Mouse (Mus musculus) neural tube, embryonic 11.5 days (tissue): Measurements from ENCODE around the gene Cnksr3. TPM values are rescaled to one million over a fixed set of nuclear protein-coding genes. Genes with fewer than 3 reads are reported as not detected.

ENCODE experiments used
- ATAC-seq: fragments of 200-750 bp; cut with Nextera tagmentation; 2 replicates; pipeline ENCODE4 v1.8.0; 2017; ENCODE audit warnings: moderate number of reproducible peaks, mild to moderate bottlenecking, moderate TSS enrichment, moderate library complexity; ENCODE audit not compliant: insufficient read depth, low FRiP score, low TSS enrichment
- DNase-seq: peaks from one replicate; pipeline ENCODE4 v3.0.0-alpha.2; 2015; ENCODE audit warnings: low spot score
- H3K27ac ChIP-seq: fragments of 300-500 bp; sonication (generic); 2 replicates; pipeline ENCODE4 v1.5.1; 2014; ENCODE audit warnings: low read depth, mild to moderate bottlenecking, low read length
- H3K27me3 ChIP-seq: fragments of 300-500 bp; sonication (generic); 2 replicates; pipeline ENCODE4 v1.6.1; 2014; ENCODE audit warnings: mild to moderate bottlenecking, low read length, mixed read lengths; ENCODE audit not compliant: control insufficient read depth, insufficient read depth
- H3K36me3 ChIP-seq: fragments of 300-500 bp; sonication (generic); 2 replicates; pipeline ENCODE4 v1.6.1; 2014; ENCODE audit warnings: mild to moderate bottlenecking, low read length, moderate library complexity, mixed read lengths; ENCODE audit not compliant: control insufficient read depth, insufficient read depth
- H3K4me1 ChIP-seq: fragments of 300-500 bp; sonication (generic); 2 replicates; pipeline ENCODE4 v1.6.1; 2014; ENCODE audit warnings: low read length, mixed read lengths; ENCODE audit not compliant: control insufficient read depth, insufficient read depth
- H3K4me2 ChIP-seq: fragments of 300-500 bp; sonication (generic); 2 replicates; pipeline ENCODE4 v1.6.1; 2014; ENCODE audit warnings: low read depth, mild to moderate bottlenecking, moderate library complexity
- H3K4me3 ChIP-seq: fragments of 300-500 bp; sonication (generic); 2 replicates; pipeline ENCODE4 v1.5.1; 2014; ENCODE audit warnings: low read depth, low read length
- H3K9ac ChIP-seq: fragments of 300-500 bp; sonication (generic); 2 replicates; pipeline ENCODE4 v1.6.1; 2014; ENCODE audit warnings: mild to moderate bottlenecking, low read length
- H3K9me3 ChIP-seq: fragments of 300-500 bp; sonication (generic); 2 replicates; pipeline ENCODE4 v1.6.1; 2016; ENCODE audit warnings: low read length; ENCODE audit not compliant: control insufficient read depth
- WGBS: fragments of 180-500 bp; shearing (Covaris S2); extraction: QIAGEN DNeasy Blood & Tissue Kit; methylation state at CpG from one replicate; pipeline ENCODE4 v1.1.7; 2014; 5-methylcytosine and 5-hydroxymethylcytosine counted together
- polyA plus RNA-seq: library from polyadenylated mRNA; unstranded; fragments of >200 nt; fragmentation: Nextera tagmentation; extraction: Ambion mirVana; gene quantifications from 2 replicates; pipeline ENCODE4 v1.2.1, GENCODE M21; 2014

The Cnksr3 gene
- polyA plus RNA-seq, 1 experiment from 2014 or later, result 8.1 TPM

DNA sequence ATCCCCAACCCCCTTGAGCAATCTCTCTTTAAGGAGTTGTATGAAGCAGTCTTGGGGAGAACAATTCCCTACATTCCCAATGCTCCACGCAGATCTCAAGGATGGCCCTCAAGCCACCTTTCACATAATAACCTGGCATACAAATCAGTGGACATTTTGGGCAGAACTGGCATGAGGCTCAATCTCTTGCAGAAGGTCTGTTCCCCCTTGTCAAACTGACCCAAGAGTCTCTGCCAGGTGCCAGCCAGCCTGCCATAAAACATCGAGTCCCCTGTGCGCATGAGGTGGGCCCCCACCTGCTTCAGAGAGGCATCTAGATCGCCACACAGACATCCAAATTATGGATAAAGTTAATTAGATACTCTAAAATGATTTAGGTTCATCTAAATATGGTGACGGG lies 25.0 kb downstream of the Cnksr3 start:
- H3K4me2 ChIP-seq, result no peak overlapping the region
- H3K4me3 ChIP-seq, result no peak overlapping the region
- DNase-seq (no peak), ATAC-seq (no peak)
- 0 out of 2 replicates have a peak, but pooled peaks cover 4% of the 10 kb centered on the region for H3K4me1 ChIP-seq
- WGBS, result 88% methylated on average over 5 of the region's 5 CpGs
- H3K27me3 ChIP-seq, result no peaks in the 10 kb centered on the region
- H3K27ac ChIP-seq, result no peak overlapping the region
- H3K9ac ChIP-seq, result no peak overlapping the region
- no peaks in the 10 kb centered on the region for H3K9me3 ChIP-seq
- H3K36me3 ChIP-seq, result no peaks in the 10 kb centered on the region

DNA sequence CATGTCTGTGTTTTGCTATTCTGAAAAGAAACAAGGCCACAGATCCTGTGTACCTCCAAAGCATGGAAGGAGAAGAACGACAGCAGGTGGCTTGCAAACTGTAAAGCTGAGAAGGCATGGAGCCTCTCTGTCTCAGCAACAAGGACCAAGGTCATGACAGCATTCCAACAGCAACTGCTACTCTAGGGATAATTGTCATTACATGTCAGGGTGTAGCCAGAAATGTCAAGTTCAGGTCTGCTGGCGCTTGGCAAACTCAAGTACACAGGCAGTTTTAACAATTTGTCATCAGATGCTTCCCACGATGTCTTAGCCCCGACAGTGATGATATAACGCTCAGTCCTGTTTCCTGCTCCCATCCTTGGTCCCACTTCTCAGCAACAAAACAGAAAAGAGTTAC lies 26.0 kb downstream of the Cnksr3 start:
- H3K36me3 ChIP-seq, result no peaks in the 10 kb centered on the region
- no peak overlapping the region for H3K4me3 ChIP-seq
- no peaks in the 10 kb centered on the region for H3K27me3 ChIP-seq
- ATAC-seq, result no peak
- H3K9me3 ChIP-seq, result no peaks in the 10 kb centered on the region
- H3K4me2 ChIP-seq, result no peak overlapping the region
- H3K27ac ChIP-seq, result no peak overlapping the region
- no peak for DNase-seq
- H3K4me1 ChIP-seq, result 0 out of 2 replicates have a peak, but pooled peaks cover 4% of the 10 kb centered on the region
- no peak overlapping the region for H3K9ac ChIP-seq
- WGBS, result 85% methylated on average over 5 of the region's 5 CpGs

DNA sequence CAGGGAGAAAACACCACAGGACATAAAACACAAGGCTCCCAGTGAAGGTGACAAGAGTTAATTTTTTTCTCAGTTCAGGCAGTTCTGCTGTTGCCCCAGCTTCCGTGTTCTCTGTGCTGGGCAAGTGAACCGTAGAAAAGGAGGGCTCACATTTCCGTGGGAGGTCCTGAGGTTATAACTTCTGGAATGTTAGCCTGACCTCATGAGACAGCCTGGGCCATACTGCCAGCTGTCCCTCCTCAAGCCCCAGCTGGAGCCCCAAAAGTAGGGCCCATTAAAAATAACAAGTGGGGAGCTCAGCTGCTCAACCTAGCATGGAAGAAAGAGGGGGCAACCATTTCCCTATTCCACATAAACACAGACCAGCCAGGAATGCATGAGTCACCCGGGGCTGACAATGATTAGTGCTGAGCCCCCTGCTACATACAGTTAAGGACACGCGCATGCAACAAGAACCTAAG lies 28.8 kb downstream of the Cnksr3 start:
- Histone ChIP-seq H3K4me1 (0 out of 2 replicates have a peak, but pooled peaks cover 4% of the 10 kb centered on the region), H3K9me3 (no peaks in the 10 kb centered on the region), H3K4me2 (no peak overlapping the region), H3K4me3 (no peak overlapping the region), H3K36me3 (no peaks in the 10 kb centered on the region), H3K27ac (0 out of 2 replicates have a peak overlapping the region, but pooled peaks have one; percentile 49), H3K27me3 (no peaks in the 10 kb centered on the region), H3K9ac (no peak overlapping the region)
- 33% methylated on average over 6 of the region's 6 CpGs for WGBS
- DNase-seq (peak; percentile 35), ATAC-seq (peak; percentile 39; the same call in 1 of the 2 replicates)

GRCm38 (mm10) chr10:7182555-7183170 lies 29.4 kb downstream of the Cnksr3 start:
- WGBS, result 55% methylated on average over 12 of the region's 12 CpGs
- no peak for DNase-seq
- 0 out of 2 replicates have a peak, but pooled peaks cover 4% of the 10 kb centered on the region for H3K4me1 ChIP-seq
- no peak overlapping the region for H3K4me3 ChIP-seq
- H3K9ac ChIP-seq, result no peak overlapping the region
- 0 out of 2 replicates have a peak overlapping the region, but pooled peaks have one; percentile 3 for H3K4me2 ChIP-seq
- no peak for ATAC-seq
- H3K27ac ChIP-seq, result 0 out of 2 replicates have a peak overlapping the region, but pooled peaks have one; percentile 49
- no peaks in the 10 kb centered on the region for H3K27me3 ChIP-seq
- H3K9me3 ChIP-seq, result no peaks in the 10 kb centered on the region
- H3K36me3 ChIP-seq, result no peaks in the 10 kb centered on the region

GRCm38 (mm10) chr10:7180296-7180695 lies 31.7 kb downstream of the Cnksr3 start:
- Histone ChIP-seq H3K4me2 (no peak overlapping the region), H3K36me3 (no peaks in the 10 kb centered on the region), H3K27ac (no peak overlapping the region), H3K4me3 (no peak overlapping the region), H3K4me1 (0 out of 2 replicates have a peak, but pooled peaks cover 4% of the 10 kb centered on the region), H3K27me3 (no peaks in the 10 kb centered on the region), H3K9me3 (no peaks in the 10 kb centered on the region), H3K9ac (no peak overlapping the region)
- DNase-seq (no peak), ATAC-seq (no peak)
- WGBS, result 89% methylated on average over 5 of the region's 5 CpGs

GRCm38 (mm10) chr10:7178571-7178970 lies 33.5 kb downstream of the Cnksr3 start:
- H3K4me3 ChIP-seq, result no peak overlapping the region
- no peak overlapping the region for H3K9ac ChIP-seq
- 0 out of 2 replicates have a peak, but pooled peaks cover 4% of the 10 kb centered on the region for H3K4me1 ChIP-seq
- no peaks in the 10 kb centered on the region for H3K9me3 ChIP-seq
- no peaks in the 10 kb centered on the region for H3K27me3 ChIP-seq
- 81% methylated on average over 10 of the region's 10 CpGs for WGBS
- DNase-seq (no peak), ATAC-seq (no peak)
- H3K27ac ChIP-seq, result no peak overlapping the region
- no peaks in the 10 kb centered on the region for H3K36me3 ChIP-seq
- no peak overlapping the region for H3K4me2 ChIP-seq

- Histone ChIP-seq H3K27ac (no peak overlapping the region), H3K4me2 (no peak overlapping the region), H3K9me3 (no peaks in the 10 kb centered on the region), H3K27me3 (no peaks in the 10 kb centered on the region), H3K4me1 (no peaks in the 10 kb centered on the region), H3K9ac (no peak overlapping the region), H3K4me3 (no peak overlapping the region), H3K36me3 (no peaks in the 10 kb centered on the region)
- ATAC-seq (no peak), DNase-seq (no peak)
- WGBS, result 96% methylated on average over 8 of the region's 8 CpGs
Observed at GRCm38 (mm10) chr10:7176205-7176910, 35.7 kb downstream of the Cnksr3 start.

- Histone ChIP-seq H3K27ac (no peak overlapping the region), H3K9ac (no peak overlapping the region), H3K27me3 (no peaks in the 10 kb centered on the region), H3K9me3 (no peaks in the 10 kb centered on the region), H3K4me2 (no peak overlapping the region), H3K36me3 (no peaks in the 10 kb centered on the region), H3K4me1 (no peaks in the 10 kb centered on the region), H3K4me3 (no peak overlapping the region)
- ATAC-seq (no peak), DNase-seq (no peak)
- 54% methylated on average over 2 of the region's 2 CpGs for WGBS
Observed at GRCm38 (mm10) chr10:7174480-7174879, 37.6 kb downstream of the Cnksr3 start.
